Mouse (Mus musculus) frontal cortex, adult (tissue): Measurements from ENCODE around the gene Gatad2a.
A peak's percentile ranks its signal among the peaks of the same experiment; 100 is the strongest.

Source experiments
- ATAC-seq: cut with Nextera tagmentation; 2 replicates; pipeline ENCODE4 v1.9.2; 2017; ENCODE audit warnings: mild to moderate bottlenecking, moderate library complexity, mixed read lengths; ENCODE audit not compliant: low TSS enrichment

The Gatad2a gene

GRCm38 (mm10) chr8:69901484-69902162 lies 94.6 kb downstream of the Gatad2a start:
- ATAC-seq = peak; percentile 70

- ATAC-seq = no peak
Measured at GRCm38 (mm10) chr8:69900895-69901451, 95.2 kb downstream of the Gatad2a start.

GRCm38 (mm10) chr8:69899876-69900275 lies 96.3 kb downstream of the Gatad2a start:
- ATAC-seq = no peak

- no peak for ATAC-seq
Measured at GRCm38 (mm10) chr8:69897857-69898256, 98.3 kb downstream of the Gatad2a start.

GRCm38 (mm10) chr8:69895772-69896451 lies 100.3 kb downstream of the Gatad2a start:
- no peak for ATAC-seq

- ATAC-seq = no peak
Measured at GRCm38 (mm10) chr8:69894836-69895332, 101.3 kb downstream of the Gatad2a start.

GRCm38 (mm10) chr8:69893863-69894262 lies 102.3 kb downstream of the Gatad2a start:
- 0 out of 2 replicates have a peak, but pooled peaks have one; percentile 5 for ATAC-seq

GRCm38 (mm10) chr8:69890813-69891241 lies 105.4 kb downstream of the Gatad2a start:
- peak; percentile 74 for ATAC-seq

GRCm38 (mm10) chr8:69888902-69889301 lies 107.3 kb downstream of the Gatad2a start:
- ATAC-seq = no peak

GRCm38 (mm10) chr8:69888244-69888866 lies 107.8 kb downstream of the Gatad2a start:
- no peak for ATAC-seq

GRCm38 (mm10) chr8:69887289-69888243 lies 108.6 kb downstream of the Gatad2a start, which contains the start of gene Cilp2:
TSS of gene Cilp2 (minus strand) at chr8:69887687.
- no peak for ATAC-seq

GRCm38 (mm10) chr8:69884141-69884540 lies 112.0 kb downstream of the Gatad2a start:
- no peak for ATAC-seq

GRCm38 (mm10) chr8:69882833-69883600 lies 113.2 kb downstream of the Gatad2a start:
- ATAC-seq = no peak

- ATAC-seq = peak; percentile 3; the same call in 1 of the 2 replicates
Measured at GRCm38 (mm10) chr8:69882021-69882756, 114.0 kb downstream of the Gatad2a start.

- ATAC-seq = no peak
Measured at GRCm38 (mm10) chr8:69881261-69881865, 114.8 kb downstream of the Gatad2a start.

GRCm38 (mm10) chr8:69880841-69881240 lies 115.3 kb downstream of the Gatad2a start:
- ATAC-seq = no peak

- ATAC-seq = no peak
Measured at GRCm38 (mm10) chr8:69879678-69880077, 116.5 kb downstream of the Gatad2a start.

- ATAC-seq = no peak
Measured at GRCm38 (mm10) chr8:69877992-69878391, 118.2 kb downstream of the Gatad2a start.

- ATAC-seq = no peak
Measured at GRCm38 (mm10) chr8:69877396-69877795, 118.8 kb downstream of the Gatad2a start.
